Mouse (Mus musculus): ENCODE measurements around the gene Tmem159. TPM values are rescaled to one million over a fixed set of nuclear protein-coding genes. Genes with fewer than 3 reads are reported as not detected.
A peak's percentile ranks its signal among the peaks of the same experiment; 100 is the strongest.

Tmem159 gene
- total RNA-seq, 4 experiments from 2014 or later = 13.6 to 15.5 (median 15.2) TPM

GRCm38 (mm10) chr7:120128951-120129350 lies 26.8 kb downstream of the Tmem159 start:
- peak in 1 of 2 experiments; percentile 52 for DNase-seq (ENCODE audit: low spot score in 2 of 2)

- no peak for DNase-seq (ENCODE audit: low spot score in 2 of 2)
Measured at GRCm38 (mm10) chr7:120142743-120143142, 40.6 kb downstream of the Tmem159 start.

GRCm38 (mm10) chr7:120145191-120145590 lies 43.0 kb downstream of the Tmem159 start, which contains the start of gene Zp2:
Gene Zp2, minus strand, starts transcription at chr7:120145291.
- no peak for DNase-seq (ENCODE audit: low spot score in 2 of 2)

GRCm38 (mm10) chr7:120150257-120150656 lies 48.1 kb downstream of the Tmem159 start:
- DNase-seq (ENCODE audit: low spot score in 2 of 2) = no peak

GRCm38 (mm10) chr7:120150898-120151297 lies 48.7 kb downstream of the Tmem159 start:
- no peak for DNase-seq (ENCODE audit: low spot score in 2 of 2)

GRCm38 (mm10) chr7:120156841-120157409 lies 54.8 kb downstream of the Tmem159 start:
- DNase-seq (ENCODE audit: low spot score in 2 of 2) = no peak

GRCm38 (mm10) chr7:120157575-120158061 lies 55.5 kb downstream of the Tmem159 start:
- no peak for DNase-seq (ENCODE audit: low spot score in 2 of 2)

GRCm38 (mm10) chr7:120158121-120158613 lies 56.0 kb downstream of the Tmem159 start:
- no peak for DNase-seq (ENCODE audit: low spot score in 2 of 2)

- DNase-seq (ENCODE audit: low spot score in 2 of 2) = no peak
Measured at GRCm38 (mm10) chr7:120163581-120164251, 61.6 kb downstream of the Tmem159 start.

Other genes with a start within 250 kb of the Tmem159 start
- gene Lyrm1, start 206.5 kb upstream of the Tmem159 start, total RNA-seq (2022) = 10 to 100 TPM; 10.2 to 16.2 (median 15.1) TPM
- 10 to 100 TPM; 26.3 to 32.1 (median 27.1) TPM for gene Dcun1d3, start 206.1 kb upstream of the Tmem159 start, total RNA-seq (2022)
- under 1 TPM; 0.33 to 0.85 (median 0.51) TPM for gene Dnah3, start 7.1 kb upstream of the Tmem159 start, total RNA-seq (2022)
- 1 to 10 TPM in 1 of 4 experiments, under 1 TPM in 1, not detected in 2; 0.41 to 1.4 TPM for gene Zp2, start 42.9 kb downstream of the Tmem159 start, total RNA-seq (2022)
- under 1 TPM; 0.17 to 0.46 (median 0.28) TPM for gene Anks4b, start 71.5 kb downstream of the Tmem159 start, total RNA-seq (2022)
- 10 to 100 TPM; 71.5 to 99.6 (median 90.4) TPM for gene Crym, start 99.8 kb downstream of the Tmem159 start, total RNA-seq (2022)
- gene Abca14, start 101.6 kb downstream of the Tmem159 start, total RNA-seq (2022) = under 1 TPM in 2 of 4 experiments, not detected in 2; 0.06 to 0.07 TPM
- gene Abca15, start 226.3 kb downstream of the Tmem159 start, total RNA-seq (2022) = not detected

Measured in left cerebral cortex, adult 8-10 months (tissue).